ENCODE assay signal across 8 mouse cellular contexts in the genomic region with DNA sequence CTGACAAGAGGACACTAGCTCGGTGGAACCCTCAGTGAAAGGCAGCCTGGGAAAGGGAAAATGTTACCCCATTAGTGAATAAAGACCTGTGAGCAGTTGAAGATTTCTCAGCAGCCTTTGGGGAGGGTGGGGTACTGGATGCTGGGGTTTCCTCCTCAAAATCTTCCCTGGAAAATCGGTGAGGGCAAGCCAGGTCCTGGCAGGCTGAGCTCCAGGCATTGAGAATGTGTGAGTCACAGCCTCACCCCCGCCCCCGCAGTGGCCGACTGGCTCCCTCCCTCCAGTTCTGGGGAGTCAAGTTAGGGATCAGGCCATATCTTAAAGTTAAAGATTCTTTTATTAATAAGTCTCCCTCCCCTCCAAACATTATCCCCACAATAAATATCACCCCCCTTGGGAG. TPM values are rescaled to one million over a fixed set of nuclear protein-coding genes. Genes with fewer than 3 reads are reported as not detected.
A peak's percentile ranks its signal among the peaks of the same experiment; 100 is the strongest.
DNase-seq lines count a peak whose midpoint lies in the region; ATAC-seq lines count a peak whose summit lies in the region.

No protein-coding gene starts in this region.

- peak overlapping the region; percentile 74 for H3K4me2 ChIP-seq in hindbrain, embryonic 13.5 days
- H3K4me2 ChIP-seq in hindbrain, embryonic 12.5 days (replicated peaks), result no peak overlapping the region
- H3K4me2 ChIP-seq in heart, embryonic 15.5 days, result peak overlapping the region; percentile 82
- peak overlapping the region; percentile 97 for H3K4me2 ChIP-seq in limb, embryonic 12.5 days

- no peaks in the 10 kb centered on the region for H3K9me3 ChIP-seq in hindbrain, embryonic 13.5 days
- H3K9me3 ChIP-seq in hindbrain, embryonic 12.5 days (replicated peaks), result no peaks in the 10 kb centered on the region
- H3K9me3 ChIP-seq in heart, embryonic 15.5 days (replicated peaks), result no peaks in the 10 kb centered on the region
- H3K9me3 ChIP-seq in limb, embryonic 12.5 days, result no peaks in the 10 kb centered on the region

- H3K27ac ChIP-seq in hindbrain, embryonic 13.5 days, result no peak overlapping the region
- H3K27ac ChIP-seq in hindbrain, embryonic 12.5 days, result no peak overlapping the region
- H3K27ac ChIP-seq in heart, embryonic 15.5 days, result peak overlapping the region; percentile 97
- no peak overlapping the region for H3K27ac ChIP-seq in limb, embryonic 12.5 days

- peaks cover 55% of the 10 kb centered on the region for H3K4me1 ChIP-seq in hindbrain, embryonic 13.5 days (replicated peaks)
- H3K4me1 ChIP-seq in hindbrain, embryonic 12.5 days, result peaks cover 36% of the 10 kb centered on the region
- peaks cover 47% of the 10 kb centered on the region for H3K4me1 ChIP-seq in heart, embryonic 15.5 days (replicated peaks)
- H3K4me1 ChIP-seq in limb, embryonic 12.5 days (replicated peaks), result peaks cover 44% of the 10 kb centered on the region

- ATAC-seq in hindbrain, embryonic 13.5 days (ENCODE audit: low FRiP score), result no peak
- no peak for ATAC-seq in hindbrain, embryonic 12.5 days (ENCODE audit: low FRiP score)
- no peak for ATAC-seq in heart, embryonic 15.5 days (replicated peaks; ENCODE audit: insufficient number of reproducible peaks, insufficient read depth, low FRiP score, low read depth)
- ATAC-seq in limb, embryonic 12.5 days (ENCODE audit: insufficient number of reproducible peaks, insufficient read depth, low FRiP score, low TSS enrichment, low read depth), result no peak
- no peak for ATAC-seq in CD4-positive, CD25-positive, alpha-beta regulatory T cell, adult 4 months

- peaks cover 56% of the 10 kb centered on the region for H3K27me3 ChIP-seq in hindbrain, embryonic 13.5 days
- H3K27me3 ChIP-seq in hindbrain, embryonic 12.5 days, result peaks cover 52% of the 10 kb centered on the region
- H3K27me3 ChIP-seq in heart, embryonic 15.5 days, result peaks cover 22% of the 10 kb centered on the region
- peaks cover 48% of the 10 kb centered on the region for H3K27me3 ChIP-seq in limb, embryonic 12.5 days

- peaks cover 6% of the 10 kb centered on the region for H3K36me3 ChIP-seq in hindbrain, embryonic 13.5 days
- peaks cover 6% of the 10 kb centered on the region for H3K36me3 ChIP-seq in hindbrain, embryonic 12.5 days
- H3K36me3 ChIP-seq in heart, embryonic 15.5 days, result 0 out of 2 replicates have a peak, but pooled peaks cover 4% of the 10 kb centered on the region
- H3K36me3 ChIP-seq in limb, embryonic 12.5 days, result peaks cover 7% of the 10 kb centered on the region

- peak; percentile 57 to 63 for DNase-seq in cerebellum, postnatal 14 days
- peak; percentile 55 for DNase-seq in ovary, adult 18-20 months (ENCODE audit: low spot score)
- DNase-seq in retina, postnatal 1 day, result no peak

- 50% methylated on average over 5 of the region's 5 CpGs for WGBS in hindbrain, embryonic 13.5 days
- 42% methylated on average over 5 of the region's 5 CpGs for WGBS in hindbrain, embryonic 12.5 days
- 13% methylated on average over 5 of the region's 5 CpGs for WGBS in heart, embryonic 15.5 days
- WGBS in limb, embryonic 12.5 days, result 25% methylated on average over 5 of the region's 5 CpGs

- H3K9ac ChIP-seq in hindbrain, embryonic 13.5 days, result peak overlapping the region; percentile 79; the same call in 1 of the 2 replicates
- H3K9ac ChIP-seq in hindbrain, embryonic 12.5 days, result no peak overlapping the region
- H3K9ac ChIP-seq in heart, embryonic 15.5 days, result peak overlapping the region; percentile 71
- H3K9ac ChIP-seq in limb, embryonic 12.5 days (replicated peaks), result no peak overlapping the region

- peak overlapping the region; percentile 58; the same call in 1 of the 2 replicates for H3K4me3 ChIP-seq in hindbrain, embryonic 13.5 days
- no peak overlapping the region for H3K4me3 ChIP-seq in hindbrain, embryonic 12.5 days
- peak overlapping the region; percentile 62 for H3K4me3 ChIP-seq in heart, embryonic 15.5 days
- H3K4me3 ChIP-seq in limb, embryonic 12.5 days (replicated peaks), result no peak overlapping the region

RNA-seq across cellular contexts. Expression of a gene that starts 1.4 kb away (rescaled TPM):
- polyA plus RNA-seq in hindbrain, embryonic 13.5 days (2015; fragmentation: Nextera tagmentation; extraction: Ambion mirVana), result 47.2 and 50.2 TPM in 2 replicates
- 43.8 and 47.5 TPM in 2 replicates for polyA plus RNA-seq in hindbrain, embryonic 12.5 days (2016; fragmentation: Nextera tagmentation; extraction: Ambion mirVana)
- 29.4 and 36.8 TPM in 2 replicates for polyA plus RNA-seq in heart, embryonic 15.5 days (2015; fragmentation: Nextera tagmentation; extraction: Ambion mirVana)
- polyA plus RNA-seq in limb, embryonic 12.5 days (2016; fragmentation: Nextera tagmentation; extraction: Ambion mirVana), result 55.1 and 56.3 TPM in 2 replicates
- 10 to 100 TPM; 26.1 to 43.6 TPM for polyA plus RNA-seq in CD4-positive, CD25-positive, alpha-beta regulatory T cell, adult 4 months (2017; shearing (Covaris generic))

RNA-seq across cellular contexts. Expression of a gene that starts 1.7 kb away (rescaled TPM):
- 108 and 109 TPM in 2 replicates for polyA plus RNA-seq in hindbrain, embryonic 13.5 days (2015; fragmentation: Nextera tagmentation; extraction: Ambion mirVana)
- 65.5 and 69.0 TPM in 2 replicates for polyA plus RNA-seq in hindbrain, embryonic 12.5 days (2016; fragmentation: Nextera tagmentation; extraction: Ambion mirVana)
- polyA plus RNA-seq in heart, embryonic 15.5 days (2015; fragmentation: Nextera tagmentation; extraction: Ambion mirVana), result 226 and 282 TPM in 2 replicates
- 48.6 and 51.7 TPM in 2 replicates for polyA plus RNA-seq in limb, embryonic 12.5 days (2016; fragmentation: Nextera tagmentation; extraction: Ambion mirVana)
- polyA plus RNA-seq in CD4-positive, CD25-positive, alpha-beta regulatory T cell, adult 4 months (2017; shearing (Covaris generic)), result 10 to 100 TPM; 71.5 to 72.4 TPM

RNA-seq across cellular contexts. Expression of a gene that starts 2.1 kb away (rescaled TPM):
- 2.7 and 3.4 TPM in 2 replicates for polyA plus RNA-seq in hindbrain, embryonic 13.5 days (2015; fragmentation: Nextera tagmentation; extraction: Ambion mirVana)
- 2.8 and 4.2 TPM in 2 replicates for polyA plus RNA-seq in hindbrain, embryonic 12.5 days (2016; fragmentation: Nextera tagmentation; extraction: Ambion mirVana)
- polyA plus RNA-seq in heart, embryonic 15.5 days (2015; fragmentation: Nextera tagmentation; extraction: Ambion mirVana), result 107 and 116 TPM in 2 replicates
- polyA plus RNA-seq in limb, embryonic 12.5 days (2016; fragmentation: Nextera tagmentation; extraction: Ambion mirVana), result 5.7 and 7.6 TPM in 2 replicates
- 1 to 10 TPM; 5.3 to 6.2 TPM for polyA plus RNA-seq in CD4-positive, CD25-positive, alpha-beta regulatory T cell, adult 4 months (2017; shearing (Covaris generic))

RNA-seq across cellular contexts. Expression of a gene that starts 3.9 kb away (rescaled TPM):
- 0.61 and 0.85 TPM in 2 replicates for polyA plus RNA-seq in hindbrain, embryonic 13.5 days (2015; fragmentation: Nextera tagmentation; extraction: Ambion mirVana)
- 14.6 and 35.0 TPM in 2 replicates for polyA plus RNA-seq in hindbrain, embryonic 12.5 days (2016; fragmentation: Nextera tagmentation; extraction: Ambion mirVana)
- polyA plus RNA-seq in heart, embryonic 15.5 days (2015; fragmentation: Nextera tagmentation; extraction: Ambion mirVana), result 4.5 and 12.9 TPM in 2 replicates
- 19.9 and 22.7 TPM in 2 replicates for polyA plus RNA-seq in limb, embryonic 12.5 days (2016; fragmentation: Nextera tagmentation; extraction: Ambion mirVana)
- not detected for polyA plus RNA-seq in CD4-positive, CD25-positive, alpha-beta regulatory T cell, adult 4 months (2017; shearing (Covaris generic))

RNA-seq across cellular contexts. Expression of a gene that starts 8.7 kb away (rescaled TPM):
- polyA plus RNA-seq in hindbrain, embryonic 13.5 days (2015; fragmentation: Nextera tagmentation; extraction: Ambion mirVana), result 1.4 and 2.5 TPM in 2 replicates
- 5.5 and 14.6 TPM in 2 replicates for polyA plus RNA-seq in hindbrain, embryonic 12.5 days (2016; fragmentation: Nextera tagmentation; extraction: Ambion mirVana)
- 0.09 and 0.68 TPM in 2 replicates for polyA plus RNA-seq in heart, embryonic 15.5 days (2015; fragmentation: Nextera tagmentation; extraction: Ambion mirVana)
- polyA plus RNA-seq in limb, embryonic 12.5 days (2016; fragmentation: Nextera tagmentation; extraction: Ambion mirVana), result 5.6 and 6.4 TPM in 2 replicates
- polyA plus RNA-seq in CD4-positive, CD25-positive, alpha-beta regulatory T cell, adult 4 months (2017; shearing (Covaris generic)), result not detected

Comparison
In these comparisons a context has a peak if more than half of its experiments do, and no peak if none do; other contexts are left out.
1. H3K4me3 ChIP-seq: peak in hindbrain, embryonic 13.5 days (single experiment) and heart, embryonic 15.5 days (single experiment); none in hindbrain, embryonic 12.5 days (single experiment) and limb, embryonic 12.5 days (single experiment).
2. H3K9ac ChIP-seq: peak in hindbrain, embryonic 13.5 days (single experiment) and heart, embryonic 15.5 days (single experiment); none in hindbrain, embryonic 12.5 days (single experiment) and limb, embryonic 12.5 days (single experiment).
3. RNA of a gene that starts 2.1 kb away (polyA plus RNA-seq): 107 to 116 TPM in heart, embryonic 15.5 days; 5.3 to 6.2 TPM in CD4-positive, CD25-positive, alpha-beta regulatory T cell, adult 4 months, 5.7 to 7.6 TPM in limb, embryonic 12.5 days, 2.8 to 4.2 TPM in hindbrain, embryonic 12.5 days and 2.7 to 3.4 TPM in hindbrain, embryonic 13.5 days; every median in the first group is over 10 times any median in the second.